Mouse (Mus musculus) stomach, embryonic 16.5 days (tissue): Measurements from ENCODE around the gene Zfp53. TPM values are rescaled to one million over a fixed set of nuclear protein-coding genes. Genes with fewer than 3 reads are reported as not detected.
A peak's percentile ranks its signal among the peaks of the same experiment; 100 is the strongest.
"Not testable (repeated sequence)": the region's sequence is repeated elsewhere in the genome, so short reads cannot be mapped to it uniquely, and the experiment has no call there.

Experiments used
- ATAC-seq: fragments of 200-750 bp; cut with Nextera tagmentation; 2 replicates; pipeline ENCODE4 v1.8.0; 2017; ENCODE audit warnings: moderate number of reproducible peaks, moderate TSS enrichment; ENCODE audit not compliant: insufficient read depth, low FRiP score
- H3K27ac ChIP-seq: fragments of 300-500 bp; sonication (generic); 2 replicates; pipeline ENCODE4 v1.5.1; 2014; ENCODE audit warnings: low read length
- H3K27me3 ChIP-seq: fragments of 300-500 bp; sonication (generic); 2 replicates; pipeline ENCODE4 v1.6.1; 2014; ENCODE audit warnings: low read length, control low read depth, mixed read lengths; ENCODE audit not compliant: control insufficient read depth, insufficient read depth
- H3K36me3 ChIP-seq: fragments of 300-500 bp; sonication (generic); 2 replicates; pipeline ENCODE4 v1.6.1; 2014; ENCODE audit warnings: low read length; ENCODE audit not compliant: control insufficient read depth, insufficient read depth
- H3K4me1 ChIP-seq: fragments of 300-500 bp; sonication (generic); 2 replicates; pipeline ENCODE4 v1.6.1; 2014; ENCODE audit warnings: low read length, control low read depth, mixed read lengths; ENCODE audit not compliant: control insufficient read depth, insufficient read depth
- H3K4me2 ChIP-seq: fragments of 300-500 bp; sonication (generic); 2 replicates; pipeline ENCODE4 v1.6.1; 2014; ENCODE audit warnings: low read depth, low read length, mixed read lengths
- H3K4me3 ChIP-seq: fragments of 300-500 bp; sonication (generic); replicated peaks from 2 replicates; pipeline ENCODE4 v1.5.1; 2014; ENCODE audit warnings: mild to moderate bottlenecking, low read length
- H3K9ac ChIP-seq: fragments of 300-500 bp; sonication (generic); 2 replicates; pipeline ENCODE4 v1.6.1; 2014; ENCODE audit warnings: low read length
- H3K9me3 ChIP-seq: fragments of 300-500 bp; sonication (generic); replicated peaks from 2 replicates; pipeline ENCODE4 v1.6.1; 2016; ENCODE audit warnings: low read length, control low read depth; ENCODE audit not compliant: control insufficient read depth
- WGBS: fragments of 180-500 bp; shearing (Covaris S2); extraction: QIAGEN DNeasy Blood & Tissue Kit; methylation state at CpG from one replicate; pipeline ENCODE4 v1.1.7; 2014; 5-methylcytosine and 5-hydroxymethylcytosine counted together
- polyA plus RNA-seq: library from polyadenylated mRNA; unstranded; fragments of >200 nt; fragmentation: Nextera tagmentation; extraction: Ambion mirVana; gene quantifications from 2 replicates; pipeline ENCODE4 v1.2.1, GENCODE M21; 2015

Zfp53 gene
- polyA plus RNA-seq: 13.8 and 14.3 TPM in 2 replicates

GRCm38 (mm10) chr17:21488760-21489499 lies at the start of gene Zfp53:
Zfp53 (plus strand) TSS chr17:21488998.
- no peaks in the 10 kb centered on the region; the same call in 1 of the 2 replicates for H3K36me3 ChIP-seq
- ATAC-seq: peak; percentile 100
- H3K4me3 ChIP-seq: peak within 1 kb of the TSS; percentile 93
- H3K9me3 ChIP-seq: no peaks in the 10 kb centered on the region
- H3K4me1 ChIP-seq: peaks cover 10% of the 10 kb centered on the region; the same call in 1 of the 2 replicates
- peak within 1 kb of the TSS; percentile 62 for H3K4me2 ChIP-seq
- H3K9ac ChIP-seq: peak within 1 kb of the TSS; percentile 89
- WGBS: under 1% methylated on average over 34 of the region's 34 CpGs
- H3K27ac ChIP-seq: peak within 1 kb of the TSS; percentile 91
- H3K27me3 ChIP-seq: no peaks in the 10 kb centered on the region

GRCm38 (mm10) chr17:21449669-21450068 lies 39.1 kb upstream of the Zfp53 start:
- peak; percentile 76 for ATAC-seq
- Histone ChIP-seq H3K4me1 (peaks cover 3% of the 10 kb centered on the region; the same call in 1 of the 2 replicates), H3K4me2 (peak overlapping the region; percentile 77), H3K27me3 (no peaks in the 10 kb centered on the region), H3K4me3 (peak overlapping the region; percentile 76), H3K27ac (peak overlapping the region; percentile 98), H3K9ac (peak overlapping the region; percentile 81), H3K36me3 (no peaks in the 10 kb centered on the region), H3K9me3 (no peaks in the 10 kb centered on the region)
- 0% methylated on average over 3 of the region's 3 CpGs for WGBS

GRCm38 (mm10) chr17:21450138-21450704 lies 38.6 kb upstream of the Zfp53 start, which contains the start of gene Zfp51:
Zfp51 (plus strand) TSS chr17:21450374.
- Histone ChIP-seq H3K27me3 (no peaks in the 10 kb centered on the region), H3K9me3 (no peaks in the 10 kb centered on the region), H3K36me3 (no peaks in the 10 kb centered on the region), H3K27ac (peak within 1 kb of the TSS; percentile 98), H3K4me3 (peak within 1 kb of the TSS; percentile 76), H3K9ac (peak within 1 kb of the TSS; percentile 81), H3K4me1 (peaks cover 3% of the 10 kb centered on the region; the same call in 1 of the 2 replicates), H3K4me2 (peak within 1 kb of the TSS; percentile 77)
- under 1% methylated on average over 26 of the region's 26 CpGs for WGBS
- ATAC-seq: peak; percentile 100

GRCm38 (mm10) chr17:21463550-21463949 lies 25.2 kb upstream of the Zfp53 start:
- 88% methylated on average over 5 of the region's 5 CpGs for WGBS
- peaks cover 16% of the 10 kb centered on the region for H3K36me3 ChIP-seq
- H3K9me3 ChIP-seq: no peaks in the 10 kb centered on the region
- H3K27me3 ChIP-seq: no peaks in the 10 kb centered on the region
- H3K4me1 ChIP-seq: no peaks in the 10 kb centered on the region
- H3K4me3 ChIP-seq: no peak overlapping the region
- no peak overlapping the region for H3K9ac ChIP-seq
- no peak overlapping the region for H3K4me2 ChIP-seq
- no peak overlapping the region for H3K27ac ChIP-seq
- ATAC-seq: no peak

- Histone ChIP-seq H3K4me3 (no peak overlapping the region), H3K27ac (no peak overlapping the region), H3K4me1 (peaks cover 7% of the 10 kb centered on the region; the same call in 1 of the 2 replicates), H3K27me3 (no peaks in the 10 kb centered on the region), H3K36me3 (no peaks in the 10 kb centered on the region), H3K4me2 (no peak overlapping the region), H3K9me3 (no peaks in the 10 kb centered on the region), H3K9ac (no peak overlapping the region)
- no peak for ATAC-seq
- WGBS: 44% methylated on average over 3 of the region's 3 CpGs
Measured at GRCm38 (mm10) chr17:21472032-21472652, 16.7 kb upstream of the Zfp53 start.

DNA sequence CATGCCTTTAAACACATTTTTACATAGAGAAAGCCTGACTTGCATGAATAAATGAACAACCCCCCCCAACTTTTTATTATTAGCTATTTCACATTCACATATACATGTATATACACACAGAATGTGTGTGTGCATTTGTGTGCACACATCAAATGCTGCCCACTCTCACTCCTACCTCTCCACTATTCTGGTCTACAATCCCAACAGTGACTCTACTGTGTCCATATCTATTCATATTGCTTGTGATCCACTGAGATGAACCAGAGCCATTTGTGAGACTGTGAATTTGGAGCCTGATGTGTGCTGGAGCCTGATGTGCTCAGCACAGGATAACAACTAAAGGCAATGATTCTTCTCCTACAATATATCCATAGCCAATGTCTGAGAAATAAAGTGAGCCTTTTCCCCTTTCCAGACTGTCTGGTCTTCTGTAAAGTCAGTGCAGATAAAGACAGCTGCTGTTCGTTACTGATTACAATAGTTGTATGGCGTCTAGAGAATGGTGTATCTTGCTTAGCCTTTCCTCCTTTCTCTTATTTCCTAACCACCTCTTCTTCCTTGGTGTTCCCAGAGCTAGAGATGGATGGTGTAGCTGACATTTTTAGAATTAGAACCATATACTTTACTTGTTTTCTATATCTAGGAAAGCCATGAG lies 16.0 kb upstream of the Zfp53 start:
- Histone ChIP-seq H3K4me3 (no peak overlapping the region), H3K9ac (no peak overlapping the region), H3K27ac (peak overlapping the region; percentile 24; the same call in 1 of the 2 replicates), H3K4me2 (peak overlapping the region; percentile 27; the same call in 1 of the 2 replicates), H3K36me3 (no peaks in the 10 kb centered on the region), H3K27me3 (no peaks in the 10 kb centered on the region), H3K4me1 (peaks cover 7% of the 10 kb centered on the region; the same call in 1 of the 2 replicates), H3K9me3 (no peaks in the 10 kb centered on the region)
- ATAC-seq: no peak
- WGBS: 46% methylated on average over 2 of the region's 2 CpGs

GRCm38 (mm10) chr17:21473362-21474190 lies 15.2 kb upstream of the Zfp53 start:
- Histone ChIP-seq H3K4me2 (peak overlapping the region; percentile 27; the same call in 1 of the 2 replicates), H3K9ac (no peak overlapping the region)

GRCm38 (mm10) chr17:21474729-21475128 lies 14.1 kb upstream of the Zfp53 start:
- WGBS: 2% methylated on average over 9 of the region's 10 CpGs
- Histone ChIP-seq H3K4me2 (peak overlapping the region; percentile 40), H3K4me3 (peak overlapping the region; percentile 21; the same call in 1 of the 2 replicates)
- not testable (repeated sequence) for H3K27ac ChIP-seq, H3K9me3 ChIP-seq, H3K27me3 ChIP-seq, H3K4me1 ChIP-seq, H3K36me3 ChIP-seq, ATAC-seq, H3K9ac ChIP-seq

More at GRCm38 (mm10) chr17:21473362-21474190, 15.2 kb upstream of the Zfp53 start:
- Histone ChIP-seq H3K4me3 (no peak overlapping the region), H3K4me1 (peaks cover 7% of the 10 kb centered on the region; the same call in 1 of the 2 replicates), H3K9me3 (no peaks in the 10 kb centered on the region), H3K36me3 (no peaks in the 10 kb centered on the region), H3K27ac (peak overlapping the region; percentile 56; the same call in 1 of the 2 replicates), H3K27me3 (no peaks in the 10 kb centered on the region)
- WGBS: 29% methylated on average over 14 of the region's 14 CpGs
- ATAC-seq: peak; percentile 80; the same call in 1 of the 2 replicates
